Comparison of ENCODE assay signal across 8 mouse cellular contexts in the genomic region with DNA sequence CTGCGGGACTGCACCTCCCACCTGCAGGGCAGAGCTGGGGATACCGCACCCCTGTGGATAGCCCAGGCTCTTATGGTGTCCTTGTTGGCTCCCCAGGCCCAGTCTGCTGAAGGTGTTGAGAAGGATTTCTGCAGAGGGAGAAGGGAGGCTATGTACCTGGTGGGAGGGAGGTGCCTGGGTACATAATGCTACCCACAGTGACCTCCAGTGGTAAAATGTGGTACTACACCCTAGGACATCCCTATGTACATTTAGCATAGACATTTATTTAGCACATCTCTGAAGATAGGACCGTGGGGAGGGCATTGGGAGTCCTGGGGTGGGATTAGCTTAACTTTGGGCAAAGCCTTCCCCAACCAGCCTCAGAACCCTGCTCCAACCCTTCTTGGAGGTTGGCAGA. TPM values are rescaled to one million over a fixed set of nuclear protein-coding genes. Genes with fewer than 3 reads are reported as not detected.
DNase-seq lines count a peak whose midpoint lies in the region; ATAC-seq and TF ChIP-seq lines count a peak whose summit lies in the region.

No protein-coding gene starts in this region.

- no peak overlapping the region for H3K9ac ChIP-seq in liver, embryonic 12.5 days
- H3K9ac ChIP-seq in hindbrain, embryonic 15.5 days, result no peak overlapping the region

- H3K9me3 ChIP-seq in liver, embryonic 12.5 days (replicated peaks), result no peaks in the 10 kb centered on the region
- no peaks in the 10 kb centered on the region for H3K9me3 ChIP-seq in hindbrain, embryonic 15.5 days

- H3K4me2 ChIP-seq in liver, embryonic 12.5 days, result no peak overlapping the region
- H3K4me2 ChIP-seq in hindbrain, embryonic 15.5 days, result no peak overlapping the region

- no peak overlapping the region for H3K4me3 ChIP-seq in liver, embryonic 12.5 days
- H3K4me3 ChIP-seq in hindbrain, embryonic 15.5 days, result no peak overlapping the region
- no peak overlapping the region for H3K4me3 ChIP-seq in left cerebral cortex, adult 2 months

- no peaks in the 10 kb centered on the region for H3K4me1 ChIP-seq in liver, embryonic 12.5 days
- no peaks in the 10 kb centered on the region for H3K4me1 ChIP-seq in hindbrain, embryonic 15.5 days (replicated peaks)

- 0 out of 2 replicates have a peak, but pooled peaks cover 3% of the 10 kb centered on the region for H3K27me3 ChIP-seq in liver, embryonic 12.5 days (replicated peaks)
- H3K27me3 ChIP-seq in hindbrain, embryonic 15.5 days, result no peaks in the 10 kb centered on the region

- intact Hi-C loops in left cerebral cortex, adult 2 months (cut with DNase I), result loop anchor here (10.0 kb wide), 1 partner anchor 108 kb away; a partner anchor contains a TSS

- ATAC-seq in liver, embryonic 12.5 days, result no peak
- ATAC-seq in common myeloid progenitor, adult 5-6 weeks (replicated peaks; ENCODE audit: low read depth, poor library complexity, severe bottlenecking), result peak; percentile 84
- ATAC-seq in hindbrain, embryonic 15.5 days (ENCODE audit: low FRiP score, low read depth), result 0 out of 2 replicates have a peak, but pooled peaks have one; percentile 23
- ATAC-seq in monocyte, adult 5-6 weeks (replicated peaks; ENCODE audit: insufficient number of reproducible peaks, low FRiP score, low TSS enrichment, poor library complexity, severe bottlenecking), result no peak

- no peaks in the 10 kb centered on the region for H3K36me3 ChIP-seq in liver, embryonic 12.5 days
- H3K36me3 ChIP-seq in hindbrain, embryonic 15.5 days, result no peaks in the 10 kb centered on the region

- WGBS in liver, embryonic 12.5 days (ENCODE audit: insufficient replicate concordance), result 55% methylated on average over 3 of the region's 3 CpGs
- 52% methylated on average over 3 of the region's 3 CpGs for WGBS in hindbrain, embryonic 15.5 days

- peak; percentile 77 for TF ChIP-seq CTCF in left cerebral cortex, adult 2 months (IDR thresholded peaks at IDR 0.05)

- H3K27ac ChIP-seq in liver, embryonic 12.5 days, result no peak overlapping the region
- no peak overlapping the region for H3K27ac ChIP-seq in hindbrain, embryonic 15.5 days (replicated peaks)
- H3K27ac ChIP-seq in left cerebral cortex, adult 2 months, result no peak overlapping the region

- DNase-seq in liver (peak; percentile 45), MEL-GATA-1-ER (ENCODE audit: extremely low read depth, low read depth) (peak; percentile 2)
- peak in 1 of 2 experiments; percentile 29 for DNase-seq in left cerebral cortex, adult 2 months (ENCODE audit: extremely low spot score in 1 of 2, low spot score in 2 of 2)
- DNase-seq in natural killer cell, adult 2 months (ENCODE audit: low spot score in 2 of 2), result peak; percentile 9 to 10

RNA-seq across cellular contexts. Expression of a gene that starts 28.5 kb away (rescaled TPM):
- 3.9 and 4.5 TPM in 2 replicates for polyA plus RNA-seq in liver, embryonic 12.5 days (2016; fragmentation: Nextera tagmentation; extraction: Ambion mirVana)
- total RNA-seq in common myeloid progenitor, adult 5-6 weeks (2017), result not detected in 2 replicates
- polyA plus RNA-seq in hindbrain, embryonic 15.5 days (2015; fragmentation: Nextera tagmentation; extraction: Ambion mirVana), result 1.5 and 1.6 TPM in 2 replicates
- under 1 TPM; 0.34 to 0.63 TPM for total RNA-seq in left cerebral cortex, adult 2 months (2021)
- not detected in 3 replicates for total RNA-seq in monocyte, adult 5-6 weeks (2017)

Comparison
In these comparisons a context has a peak if more than half of its experiments do, and no peak if none do; other contexts are left out.
1. ATAC-seq: peak in common myeloid progenitor, adult 5-6 weeks (single experiment) and hindbrain, embryonic 15.5 days (single experiment); none in liver, embryonic 12.5 days (single experiment) and monocyte, adult 5-6 weeks (single experiment).